Mouse (Mus musculus) heart, embryonic 11.5 days (tissue): ENCODE measurements around the gene Ccser2. TPM values are rescaled to one million over a fixed set of nuclear protein-coding genes. Genes with fewer than 3 reads are reported as not detected.
A peak's percentile ranks its signal among the peaks of the same experiment; 100 is the strongest.
"Not testable (repeated sequence)": the region's sequence is repeated elsewhere in the genome, so short reads cannot be mapped to it uniquely, and the experiment has no call there.

Experiments
- ATAC-seq: fragments of 200-750 bp; cut with Nextera tagmentation; replicated peaks from 2 replicates; pipeline ENCODE4 v1.8.0; 2017; ENCODE audit warnings: moderate library complexity; ENCODE audit not compliant: insufficient number of reproducible peaks, low FRiP score, low TSS enrichment
- H3K27ac ChIP-seq: fragments of 300-500 bp; sonication (generic); 2 replicates; pipeline ENCODE4 v1.5.1; 2014; ENCODE audit warnings: mild to moderate bottlenecking, low read depth, low read length
- H3K27me3 ChIP-seq: fragments of 300-500 bp; sonication (generic); 2 replicates; pipeline ENCODE4 v1.6.1; 2014; ENCODE audit warnings: mild to moderate bottlenecking, low read length, mixed read lengths; ENCODE audit not compliant: control insufficient read depth, insufficient read depth
- H3K36me3 ChIP-seq: fragments of 300-500 bp; sonication (generic); 2 replicates; pipeline ENCODE4 v1.6.1; 2014; ENCODE audit warnings: mild to moderate bottlenecking, low read length, moderate library complexity, mixed read lengths; ENCODE audit not compliant: control insufficient read depth, insufficient read depth
- H3K4me1 ChIP-seq: fragments of 300-500 bp; sonication (generic); 2 replicates; pipeline ENCODE4 v1.6.1; 2014; ENCODE audit warnings: low read length; ENCODE audit not compliant: control insufficient read depth, insufficient read depth
- H3K4me2 ChIP-seq: fragments of 300-500 bp; sonication (generic); 2 replicates; pipeline ENCODE4 v1.6.1; 2014; ENCODE audit warnings: mild to moderate bottlenecking, moderate library complexity
- H3K4me3 ChIP-seq: fragments of 300-500 bp; sonication (generic); 2 replicates; pipeline ENCODE4 v1.5.1; 2014; ENCODE audit warnings: low read depth, low read length
- H3K9ac ChIP-seq: fragments of 300-500 bp; sonication (generic); 2 replicates; pipeline ENCODE4 v1.6.1; 2014; ENCODE audit warnings: mild to moderate bottlenecking, low read depth, low read length, moderate library complexity
- H3K9me3 ChIP-seq: fragments of 300-500 bp; sonication (generic); replicated peaks from 2 replicates; pipeline ENCODE4 v1.6.1; 2016; ENCODE audit warnings: low read length; ENCODE audit not compliant: control insufficient read depth
- WGBS: fragments of 180-500 bp; shearing (Covaris S2); extraction: QIAGEN DNeasy Blood & Tissue Kit; methylation state at CpG from one replicate; pipeline ENCODE4 v1.1.7; 2014; ENCODE audit not compliant: insufficient replicate concordance; 5-methylcytosine and 5-hydroxymethylcytosine counted together
- polyA plus RNA-seq: library from polyadenylated mRNA; unstranded; fragments of >200 nt; fragmentation: Nextera tagmentation; extraction: Ambion mirVana; gene quantifications from 2 replicates; pipeline ENCODE4 v1.2.1, GENCODE M21; 2014

Gene Ccser2
- polyA plus RNA-seq = 36.0 and 39.0 TPM in 2 replicates

DNA sequence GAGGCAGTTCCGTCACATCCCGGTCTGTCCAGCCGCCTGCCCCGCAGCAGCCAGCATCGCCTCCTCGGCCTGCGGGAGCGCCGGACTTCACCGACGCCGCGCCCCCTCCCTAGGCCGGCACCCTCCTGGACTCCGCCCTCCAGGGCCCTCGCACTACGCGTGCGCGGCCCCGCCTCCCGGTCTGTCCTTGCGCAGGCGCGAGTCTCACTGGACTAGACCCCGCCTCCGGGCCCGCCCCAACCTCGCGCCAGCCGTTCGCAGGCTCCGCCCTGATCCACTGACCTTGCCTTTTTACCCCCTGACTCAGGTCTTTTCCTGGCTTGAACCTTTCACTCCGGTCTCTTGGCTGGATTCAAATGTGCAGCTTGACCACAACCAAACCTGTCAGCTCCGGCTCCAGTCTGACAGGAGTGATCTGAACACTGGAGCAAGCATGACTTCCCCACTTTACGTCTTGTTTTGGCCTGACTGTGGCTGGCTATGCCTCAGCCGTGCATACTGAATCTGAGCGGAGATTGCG lies at the start of gene Ccser2:
Gene Ccser2 (minus strand): TSS at position 150 of the 520 bp plus-strand sequence.
- Histone ChIP-seq H3K4me3 (peak within 1 kb of the TSS; percentile 92), H3K9me3 (no peaks in the 10 kb centered on the region), H3K27me3 (no peaks in the 10 kb centered on the region), H3K4me2 (peak within 1 kb of the TSS; percentile 78), H3K36me3 (no peaks in the 10 kb centered on the region), H3K9ac (peak within 1 kb of the TSS; percentile 86), H3K4me1 (no peaks in the 10 kb centered on the region), H3K27ac (peak within 1 kb of the TSS; percentile 86)
- 2% methylated on average over 37 of the region's 39 CpGs for WGBS
- peak; percentile 100 for ATAC-seq

DNA sequence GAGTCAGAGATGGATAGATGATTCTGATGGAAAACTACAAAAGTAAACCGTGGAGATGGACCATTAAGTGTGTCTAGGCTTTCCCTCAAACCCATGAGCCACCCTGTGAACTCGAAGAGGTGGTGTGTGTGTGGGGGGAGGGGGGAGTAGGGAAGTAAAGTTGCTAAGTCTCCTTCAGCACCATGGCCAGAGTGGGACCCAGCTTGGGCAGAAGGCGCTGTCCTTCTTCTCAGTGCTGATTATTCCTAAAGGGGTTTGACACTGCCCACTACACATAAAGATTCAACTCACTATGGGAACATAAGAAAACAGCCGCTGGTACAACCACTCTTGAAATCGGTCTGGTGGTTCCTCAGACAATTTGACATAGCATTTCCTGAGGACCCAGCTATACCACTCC lies 47.3 kb upstream of the Ccser2 start:
- WGBS = 31% methylated on average over 5 of the region's 5 CpGs
- no peaks in the 10 kb centered on the region for H3K9me3 ChIP-seq
- no peaks in the 10 kb centered on the region for H3K4me1 ChIP-seq
- H3K4me2 ChIP-seq = no peak overlapping the region
- H3K27me3 ChIP-seq = no peaks in the 10 kb centered on the region
- no peaks in the 10 kb centered on the region for H3K36me3 ChIP-seq
- no peak overlapping the region for H3K4me3 ChIP-seq
- no peak overlapping the region for H3K9ac ChIP-seq
- H3K27ac ChIP-seq = no peak overlapping the region
- ATAC-seq = no peak

DNA sequence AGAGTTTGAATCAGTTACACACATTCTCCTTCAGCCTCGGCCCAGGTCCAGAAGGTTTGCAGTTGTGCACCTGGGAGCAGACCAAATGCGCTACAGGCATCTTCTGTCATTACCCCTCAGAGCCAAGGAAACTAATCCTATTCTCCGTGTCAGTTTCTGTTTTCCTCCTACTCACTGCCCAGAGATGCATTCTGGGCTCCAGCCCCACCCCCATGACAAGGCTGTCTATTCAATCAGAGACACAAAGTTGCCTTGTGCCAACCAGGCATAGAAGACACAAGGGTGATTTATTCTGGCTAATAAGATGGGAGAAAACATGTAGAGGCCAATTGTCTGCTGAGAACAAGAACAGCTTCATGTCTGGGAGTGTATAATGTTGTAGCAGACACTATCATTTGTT lies 45.1 kb upstream of the Ccser2 start:
- no peak overlapping the region for H3K4me3 ChIP-seq
- no peaks in the 10 kb centered on the region for H3K27me3 ChIP-seq
- no peaks in the 10 kb centered on the region for H3K9me3 ChIP-seq
- 62% methylated on average over 3 of the region's 3 CpGs for WGBS
- H3K36me3 ChIP-seq = no peaks in the 10 kb centered on the region
- H3K4me1 ChIP-seq = no peaks in the 10 kb centered on the region
- no peak overlapping the region for H3K4me2 ChIP-seq
- ATAC-seq = no peak
- no peak overlapping the region for H3K27ac ChIP-seq
- no peak overlapping the region for H3K9ac ChIP-seq

DNA sequence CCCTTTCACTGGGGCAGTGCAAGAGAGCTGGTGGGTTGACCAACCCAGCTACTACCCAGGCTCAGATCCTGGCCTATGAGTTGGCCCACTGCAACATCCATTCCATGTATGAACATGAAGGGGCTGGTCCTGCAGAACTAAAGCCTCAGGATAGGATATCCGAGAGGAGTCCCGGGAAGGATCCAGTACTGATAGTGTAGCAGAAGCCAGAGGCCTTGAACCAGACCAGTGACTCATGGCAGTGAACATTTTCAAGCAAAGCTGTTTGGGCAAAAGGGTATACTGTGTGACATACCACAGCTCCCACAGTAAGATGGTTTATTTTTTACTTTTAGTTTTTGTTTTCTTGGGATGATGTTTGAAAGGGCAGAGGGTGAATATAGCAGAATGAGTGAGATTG lies 41.1 kb upstream of the Ccser2 start:
- WGBS = 77% methylated on average over 2 of the region's 2 CpGs

DNA sequence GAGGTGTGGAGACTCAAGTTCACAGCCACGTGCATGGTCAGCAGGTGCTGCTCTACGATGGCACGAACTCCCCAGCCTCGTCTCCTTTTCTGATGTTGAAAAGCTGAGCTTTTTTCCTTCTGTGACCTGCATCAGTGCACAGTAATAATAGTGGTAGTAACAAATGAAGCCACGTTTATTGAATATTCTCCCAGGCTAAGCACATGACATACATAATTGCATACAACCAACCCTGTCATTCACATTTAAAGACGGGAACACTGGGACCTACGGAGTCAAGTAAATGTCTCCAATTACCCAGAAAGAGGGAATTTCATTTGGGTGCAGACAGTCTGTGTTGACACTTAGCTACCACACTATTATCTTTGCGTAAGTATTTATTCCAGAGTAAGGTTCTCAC lies 37.9 kb upstream of the Ccser2 start:
- no peaks in the 10 kb centered on the region for H3K4me1 ChIP-seq
- H3K4me3 ChIP-seq = no peak overlapping the region
- no peaks in the 10 kb centered on the region for H3K9me3 ChIP-seq
- H3K9ac ChIP-seq = no peak overlapping the region
- no peaks in the 10 kb centered on the region for H3K27me3 ChIP-seq
- no peak overlapping the region for H3K27ac ChIP-seq
- H3K36me3 ChIP-seq = no peaks in the 10 kb centered on the region
- WGBS = 69% methylated on average over 8 of the region's 8 CpGs
- no peak for ATAC-seq
- no peak overlapping the region for H3K4me2 ChIP-seq

More for the DNA sequence above, 41.1 kb upstream of the Ccser2 start:
- H3K27ac ChIP-seq = no peak overlapping the region
- no peak for ATAC-seq
- H3K36me3 ChIP-seq = no peaks in the 10 kb centered on the region
- H3K4me3 ChIP-seq = no peak overlapping the region
- no peaks in the 10 kb centered on the region for H3K9me3 ChIP-seq
- no peaks in the 10 kb centered on the region for H3K4me1 ChIP-seq
- H3K4me2 ChIP-seq = no peak overlapping the region
- no peak overlapping the region for H3K9ac ChIP-seq
- H3K27me3 ChIP-seq = no peaks in the 10 kb centered on the region

DNA sequence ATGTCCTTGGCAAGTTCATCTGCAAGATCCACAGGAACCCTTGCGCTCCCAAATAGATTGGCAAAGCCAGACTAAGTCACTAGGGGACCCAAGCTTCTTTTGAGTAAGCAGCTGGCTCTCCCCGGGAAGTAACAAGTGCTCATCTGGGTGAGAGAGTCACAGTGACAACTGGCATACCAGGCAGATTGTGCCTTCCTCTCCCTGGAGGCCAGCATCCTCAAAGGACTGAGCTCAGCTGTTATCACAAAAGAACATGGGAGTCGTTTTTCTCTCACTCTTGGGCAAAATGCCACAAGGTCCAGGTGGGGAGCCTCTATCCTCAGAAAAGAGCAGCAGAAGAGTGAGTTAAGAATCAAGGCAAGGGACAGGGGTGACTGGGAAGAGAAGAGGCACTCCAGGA lies 37.3 kb upstream of the Ccser2 start:
- no peaks in the 10 kb centered on the region for H3K9me3 ChIP-seq
- no peaks in the 10 kb centered on the region for H3K36me3 ChIP-seq
- H3K4me1 ChIP-seq = no peaks in the 10 kb centered on the region
- H3K27ac ChIP-seq = no peak overlapping the region
- 21% methylated on average over 3 of the region's 3 CpGs for WGBS
- H3K27me3 ChIP-seq = no peaks in the 10 kb centered on the region
- ATAC-seq = no peak
- H3K9ac ChIP-seq = no peak overlapping the region
- no peak overlapping the region for H3K4me2 ChIP-seq
- no peak overlapping the region for H3K4me3 ChIP-seq

DNA sequence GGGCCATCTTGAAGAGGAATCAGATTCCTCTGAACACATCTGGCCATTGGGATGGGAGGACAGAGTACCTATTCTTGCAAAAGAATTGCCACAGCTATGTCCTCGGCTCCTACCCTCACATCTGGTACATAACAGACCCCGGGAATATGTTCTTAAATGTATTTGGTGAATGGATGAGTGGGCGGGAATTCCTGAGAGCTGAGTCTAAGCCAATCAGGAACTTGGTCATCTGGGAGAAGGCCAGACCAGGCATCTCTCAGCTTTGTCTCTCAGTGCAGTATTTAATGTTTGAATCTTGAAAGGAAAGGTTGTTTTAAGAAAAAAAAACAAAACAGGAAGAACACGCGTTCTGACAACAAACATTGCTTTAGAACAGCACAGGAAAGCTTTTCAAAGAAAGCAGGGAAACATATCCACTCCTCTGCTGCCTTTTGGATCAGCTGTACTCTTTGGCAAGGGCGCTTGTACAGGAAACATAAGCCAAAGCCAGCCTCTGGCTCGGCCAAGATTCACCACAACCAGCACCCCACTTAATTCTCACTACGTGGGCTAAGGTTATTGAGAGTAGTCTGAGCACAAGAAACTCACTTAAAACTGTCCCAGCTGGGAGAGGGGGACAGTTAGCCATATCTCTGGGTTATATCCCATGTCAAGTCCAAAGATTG lies 35.0 kb upstream of the Ccser2 start:
- no peak for ATAC-seq
- Histone ChIP-seq H3K9ac (no peak overlapping the region), H3K27ac (no peak overlapping the region), H3K27me3 (no peaks in the 10 kb centered on the region), H3K36me3 (no peaks in the 10 kb centered on the region), H3K4me3 (no peak overlapping the region), H3K4me1 (no peaks in the 10 kb centered on the region), H3K4me2 (no peak overlapping the region), H3K9me3 (no peaks in the 10 kb centered on the region)
- 74% methylated on average over 8 of the region's 8 CpGs for WGBS

DNA sequence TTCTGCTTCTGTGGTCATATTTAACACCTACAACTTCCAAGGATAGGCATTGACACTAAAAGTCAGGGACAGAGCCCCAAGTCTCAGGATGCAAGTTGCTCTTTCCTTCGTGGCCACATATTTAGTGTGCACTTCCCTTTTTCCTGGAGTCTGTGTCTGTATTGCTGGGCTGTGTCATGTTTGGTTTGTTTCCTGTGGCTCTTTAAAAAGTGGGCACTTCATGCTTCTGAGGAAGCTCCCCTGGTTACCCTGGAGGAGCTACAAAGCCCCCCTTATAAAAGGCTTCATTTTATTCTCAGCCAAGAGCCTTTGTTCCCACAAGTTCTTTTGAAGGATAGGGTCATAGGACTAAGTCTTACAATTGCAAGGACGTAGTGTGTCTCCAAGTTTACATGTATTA lies 34.3 kb upstream of the Ccser2 start:
- Histone ChIP-seq H3K4me3 (no peak overlapping the region), H3K9ac (no peak overlapping the region), H3K4me1 (no peaks in the 10 kb centered on the region), H3K36me3 (no peaks in the 10 kb centered on the region), H3K27me3 (no peaks in the 10 kb centered on the region), H3K27ac (no peak overlapping the region), H3K9me3 (no peaks in the 10 kb centered on the region), H3K4me2 (no peak overlapping the region)
- ATAC-seq = no peak
- WGBS = 68% methylated on average over 2 of the region's 2 CpGs

DNA sequence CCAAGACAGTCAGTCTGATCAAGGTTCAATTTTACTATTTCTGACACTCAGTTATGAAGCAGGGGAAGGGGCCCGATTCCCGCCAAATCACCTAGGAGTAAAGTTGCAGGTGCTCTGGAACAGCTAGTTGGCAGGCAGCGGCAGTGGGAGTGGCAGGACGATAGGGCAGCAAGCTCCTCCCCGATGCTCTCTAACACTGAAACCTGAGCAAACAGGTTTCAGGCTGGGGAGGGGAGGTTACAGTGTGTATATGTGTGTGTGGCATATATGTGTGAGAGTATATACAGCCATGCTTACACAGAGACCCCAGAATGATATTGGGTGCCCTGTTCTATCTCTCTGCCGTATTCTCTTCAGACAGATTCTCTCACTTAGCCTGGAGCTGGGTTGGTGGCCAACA lies 32.2 kb upstream of the Ccser2 start:
- H3K4me2 ChIP-seq, H3K9me3 ChIP-seq, H3K27me3 ChIP-seq, H3K9ac ChIP-seq, H3K27ac ChIP-seq, ATAC-seq, H3K4me1 ChIP-seq, H3K4me3 ChIP-seq, H3K36me3 ChIP-seq: not testable (repeated sequence)
- 69% methylated on average over 6 of the region's 6 CpGs for WGBS
